Mouse (Mus musculus) limb, embryonic 15.5 days (tissue): ENCODE results near the gene Anxa9. TPM values are rescaled to one million over a fixed set of nuclear protein-coding genes. Genes with fewer than 3 reads are reported as not detected.
A peak's percentile ranks its signal among the peaks of the same experiment; 100 is the strongest.

Experiments
- ATAC-seq: fragments of 200-750 bp; cut with Nextera tagmentation; 2 replicates; pipeline ENCODE4 v1.8.0; 2017; ENCODE audit warnings: low read depth, moderate TSS enrichment; ENCODE audit not compliant: insufficient number of reproducible peaks, low FRiP score, low TSS enrichment
- H3K27ac ChIP-seq: fragments of 300-500 bp; sonication (generic); 2 replicates; pipeline ENCODE4 v1.5.1; 2015; ENCODE audit warnings: moderate library complexity, mild to moderate bottlenecking, inconsistent platforms
- H3K27me3 ChIP-seq: fragments of 300-500 bp; sonication (generic); 2 replicates; pipeline ENCODE4 v1.6.1; 2015; ENCODE audit warnings: inconsistent platforms
- H3K36me3 ChIP-seq: fragments of 300-500 bp; sonication (generic); 2 replicates; pipeline ENCODE4 v1.6.1; 2015; ENCODE audit warnings: inconsistent platforms
- H3K4me1 ChIP-seq: fragments of 300-500 bp; sonication (generic); 2 replicates; pipeline ENCODE4 v1.6.1; 2015; ENCODE audit warnings: inconsistent platforms
- H3K4me2 ChIP-seq: fragments of 300-500 bp; sonication (generic); 2 replicates; pipeline ENCODE4 v1.6.1; 2015; ENCODE audit warnings: mild to moderate bottlenecking, inconsistent platforms
- H3K4me3 ChIP-seq: fragments of 300-500 bp; sonication (generic); 2 replicates; pipeline ENCODE4 v1.5.1; 2015; ENCODE audit warnings: mild to moderate bottlenecking, inconsistent platforms
- H3K9ac ChIP-seq: fragments of 300-500 bp; sonication (generic); 2 replicates; pipeline ENCODE4 v1.6.1; 2015; ENCODE audit warnings: inconsistent platforms
- H3K9me3 ChIP-seq: fragments of 300-500 bp; sonication (generic); 2 replicates; pipeline ENCODE4 v1.6.1; 2016; ENCODE audit warnings: inconsistent platforms
- WGBS: fragments of 180-500 bp; shearing (Covaris S2); methylation state at CpG from one replicate; pipeline ENCODE4 v1.1.7; 2015; 5-methylcytosine and 5-hydroxymethylcytosine counted together
- polyA plus RNA-seq: library from polyadenylated mRNA; unstranded; fragments of >200 nt; fragmentation: Nextera tagmentation; extraction: Ambion mirVana; gene quantifications from 2 replicates; pipeline ENCODE4 v1.2.1, GENCODE M21; 2015

Gene Anxa9
- polyA plus RNA-seq, 1 experiment from 2014 or later = 12.5 TPM

- Histone ChIP-seq H3K4me1 (peaks cover 29% of the 10 kb centered on the region), H3K4me3 (no peak overlapping the region), H3K9me3 (no peaks in the 10 kb centered on the region), H3K27ac (no peak overlapping the region), H3K36me3 (peaks cover 55% of the 10 kb centered on the region), H3K27me3 (no peaks in the 10 kb centered on the region), H3K4me2 (no peak overlapping the region), H3K9ac (no peak overlapping the region)
- WGBS = 78% methylated on average over 12 of the region's 12 CpGs
- ATAC-seq = no peak
Measured at GRCm38 (mm10) chr3:95319701-95320625, 13.0 kb upstream of the Anxa9 start.

- H3K9ac ChIP-seq = no peak overlapping the region
- no peaks in the 10 kb centered on the region for H3K9me3 ChIP-seq
- H3K36me3 ChIP-seq = peaks cover 47% of the 10 kb centered on the region
- no peak for ATAC-seq
- no peak overlapping the region for H3K4me2 ChIP-seq
- peaks cover 36% of the 10 kb centered on the region for H3K4me1 ChIP-seq
- H3K27ac ChIP-seq = no peak overlapping the region
- H3K4me3 ChIP-seq = no peak overlapping the region
- WGBS = 68% methylated on average over 2 of the region's 2 CpGs
- no peaks in the 10 kb centered on the region for H3K27me3 ChIP-seq
Measured at GRCm38 (mm10) chr3:95319110-95319509, 12.1 kb upstream of the Anxa9 start.

DNA sequence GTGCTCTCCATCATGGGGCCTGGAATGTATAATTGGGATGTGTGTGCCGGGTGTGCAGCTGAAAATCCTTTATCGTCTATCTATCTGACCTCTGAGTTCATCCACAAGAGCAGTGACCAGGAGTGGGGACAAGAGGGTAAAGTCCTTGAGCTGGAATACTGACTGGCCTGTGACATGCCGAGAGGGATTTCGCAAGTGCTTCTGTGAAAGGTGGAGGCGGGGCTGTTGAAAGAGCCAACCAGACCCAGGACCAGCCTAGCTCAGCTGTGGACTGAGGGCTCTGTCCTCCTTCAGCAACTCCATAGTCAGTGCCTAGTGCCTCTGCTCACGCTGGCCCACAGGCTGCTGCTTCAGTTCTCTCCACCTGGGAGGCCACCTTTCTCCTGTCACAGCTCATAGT is 11.6 kb upstream of the Anxa9 start:
- Histone ChIP-seq H3K4me3 (no peak overlapping the region), H3K9ac (no peak overlapping the region), H3K27ac (peak overlapping the region; percentile 27; the same call in 1 of the 2 replicates), H3K27me3 (no peaks in the 10 kb centered on the region), H3K4me1 (peaks cover 36% of the 10 kb centered on the region), H3K9me3 (no peaks in the 10 kb centered on the region), H3K4me2 (no peak overlapping the region), H3K36me3 (peaks cover 41% of the 10 kb centered on the region)
- WGBS = 50% methylated on average over 6 of the region's 6 CpGs
- ATAC-seq = no peak

GRCm38 (mm10) chr3:95317414-95318080 is 10.6 kb upstream of the Anxa9 start:
- Histone ChIP-seq H3K36me3 (peaks cover 32% of the 10 kb centered on the region), H3K9ac (no peak overlapping the region), H3K27ac (peak overlapping the region; percentile 28; the same call in 1 of the 2 replicates), H3K4me1 (peaks cover 36% of the 10 kb centered on the region), H3K27me3 (no peaks in the 10 kb centered on the region), H3K4me3 (peak overlapping the region; percentile 8; the same call in 1 of the 2 replicates), H3K4me2 (peak overlapping the region; percentile 24), H3K9me3 (no peaks in the 10 kb centered on the region)
- 21% methylated on average over 12 of the region's 12 CpGs for WGBS
- ATAC-seq = no peak

DNA sequence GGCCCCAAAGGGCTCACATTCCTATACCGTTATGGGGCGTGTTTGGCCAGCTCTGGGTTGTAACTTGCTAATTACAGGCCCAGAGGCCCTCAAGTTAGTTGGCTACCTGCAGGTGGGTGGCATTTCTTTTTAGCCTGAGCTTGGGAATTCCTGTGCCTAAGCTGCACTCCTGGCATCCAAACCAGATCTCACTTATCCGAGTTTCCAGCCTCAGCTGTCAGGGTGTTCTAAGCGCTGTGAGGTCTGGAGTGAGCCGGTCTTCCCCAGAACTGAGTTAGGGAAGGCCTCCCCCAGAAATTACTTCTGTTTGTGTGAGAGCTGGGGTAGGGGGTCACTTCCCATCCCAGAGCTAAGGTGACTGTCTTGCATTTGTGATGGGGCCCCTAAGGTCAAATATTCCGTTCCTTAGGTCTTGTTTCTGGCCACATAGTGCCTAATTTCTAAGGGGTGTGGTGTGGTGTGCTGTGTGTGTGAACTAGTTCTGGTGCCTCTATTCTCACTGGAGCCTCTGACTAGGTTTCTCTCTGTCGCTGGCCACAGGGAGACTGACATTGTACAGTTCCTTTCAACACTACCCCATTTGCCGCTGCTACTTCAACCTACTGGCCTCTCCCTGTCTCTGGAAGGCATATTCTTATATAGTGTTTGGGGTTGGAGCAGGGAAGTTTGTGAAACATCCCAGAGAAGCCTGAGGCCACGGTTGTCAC is 9.0 kb upstream of the Anxa9 start:
- ATAC-seq = no peak
- Histone ChIP-seq H3K27me3 (no peaks in the 10 kb centered on the region), H3K36me3 (peaks cover 17% of the 10 kb centered on the region), H3K4me3 (peak overlapping the region; percentile 94), H3K9ac (peak overlapping the region; percentile 97), H3K4me1 (peaks cover 36% of the 10 kb centered on the region), H3K4me2 (peak overlapping the region; percentile 67), H3K9me3 (no peaks in the 10 kb centered on the region), H3K27ac (peak overlapping the region; percentile 94)
- WGBS = 11% methylated on average over 9 of the region's 9 CpGs

DNA sequence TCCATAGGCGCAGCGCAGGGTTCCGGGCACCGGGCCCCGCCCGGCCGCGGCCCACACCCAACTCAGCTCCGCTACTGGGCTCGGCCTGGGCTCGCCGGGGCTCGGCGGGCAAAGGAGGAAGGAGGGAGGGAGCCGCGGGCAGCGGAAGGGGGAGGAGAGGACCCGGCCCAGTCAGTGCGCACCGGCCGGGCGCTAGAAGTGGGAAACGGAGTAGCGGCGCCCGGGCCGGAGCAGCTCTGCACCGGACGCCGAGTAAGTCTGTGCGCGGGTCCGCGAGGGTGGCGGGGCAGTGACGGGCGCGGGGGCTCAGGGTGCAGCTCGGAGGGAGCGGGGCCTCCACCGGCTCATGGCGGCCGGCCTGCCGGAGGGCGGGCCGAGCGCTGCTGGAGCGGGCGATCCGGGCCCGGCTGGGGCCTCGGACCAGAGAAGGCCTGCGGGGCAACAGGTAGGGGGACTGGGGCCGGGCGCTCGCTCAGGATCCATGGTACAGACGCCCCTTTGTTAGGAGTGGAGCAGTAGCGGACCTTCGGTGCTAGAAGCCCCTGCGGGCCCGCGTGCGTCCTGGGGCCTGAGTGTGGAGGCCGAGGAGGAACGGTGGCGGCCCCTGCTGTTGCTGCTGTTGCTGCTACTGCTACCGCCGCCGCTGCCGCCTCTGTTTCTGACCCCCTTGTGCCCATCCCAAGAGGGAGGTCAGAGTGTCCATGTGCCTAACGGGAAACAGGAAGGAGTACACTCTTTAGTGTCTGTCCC is 8.3 kb upstream of the Anxa9 start:
- WGBS = under 1% methylated on average over 68 of the region's 71 CpGs
- Histone ChIP-seq H3K27me3 (no peaks in the 10 kb centered on the region), H3K27ac (peak overlapping the region; percentile 94), H3K36me3 (peaks cover 9% of the 10 kb centered on the region), H3K9ac (peak overlapping the region; percentile 97), H3K9me3 (no peaks in the 10 kb centered on the region), H3K4me1 (peaks cover 36% of the 10 kb centered on the region), H3K4me3 (peak overlapping the region; percentile 94), H3K4me2 (peak overlapping the region; percentile 67)
- ATAC-seq = peak; percentile 92

GRCm38 (mm10) chr3:95314486-95315093 is 7.6 kb upstream of the Anxa9 start, which contains the start of gene Cers2:
Gene Cers2 (plus strand): TSS chr3:95314791.
- no peaks in the 10 kb centered on the region for H3K27me3 ChIP-seq
- no peaks in the 10 kb centered on the region for H3K9me3 ChIP-seq

DNA sequence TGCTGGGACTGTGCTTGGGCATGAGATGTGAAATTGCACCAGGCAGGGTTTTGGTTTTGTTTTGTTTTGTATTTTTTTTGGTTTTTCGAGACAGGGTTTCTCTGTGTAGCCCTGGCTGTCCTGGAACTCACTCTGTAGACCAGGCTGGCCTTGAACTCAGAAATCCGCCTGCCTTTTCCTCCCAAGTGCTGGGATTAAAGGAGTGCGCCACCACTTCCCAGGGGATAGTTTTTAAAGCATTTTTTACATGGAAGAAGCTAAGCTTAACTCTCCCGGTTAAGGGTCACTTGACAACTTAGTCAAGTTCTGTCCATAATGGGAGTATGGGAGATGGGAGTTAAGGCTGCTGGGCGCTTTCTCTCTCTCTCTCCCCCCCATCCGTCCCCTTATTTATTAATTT is 7.1 kb upstream of the Anxa9 start:
- 66% methylated on average over 6 of the region's 6 CpGs for WGBS
- no peaks in the 10 kb centered on the region for H3K9me3 ChIP-seq
- no peaks in the 10 kb centered on the region for H3K27me3 ChIP-seq
- peak overlapping the region; percentile 67 for H3K4me2 ChIP-seq
- H3K36me3 ChIP-seq = peaks cover 4% of the 10 kb centered on the region; the same call in 1 of the 2 replicates
- ATAC-seq = no peak
- peak overlapping the region; percentile 94; the same call in 1 of the 2 replicates for H3K4me3 ChIP-seq
- peaks cover 35% of the 10 kb centered on the region for H3K4me1 ChIP-seq
- H3K27ac ChIP-seq = peak overlapping the region; percentile 94; the same call in 1 of the 2 replicates
- no peak overlapping the region for H3K9ac ChIP-seq

More at GRCm38 (mm10) chr3:95314486-95315093, 7.6 kb upstream of the Anxa9 start, which contains the start of gene Cers2:
- Histone ChIP-seq H3K36me3 (peaks cover 4% of the 10 kb centered on the region; the same call in 1 of the 2 replicates), H3K4me2 (peak within 1 kb of the TSS; percentile 67), H3K9ac (peak within 1 kb of the TSS; percentile 97), H3K4me3 (peak within 1 kb of the TSS; percentile 94), H3K27ac (peak within 1 kb of the TSS; percentile 94), H3K4me1 (peaks cover 36% of the 10 kb centered on the region)
- WGBS = 4% methylated on average over 27 of the region's 27 CpGs
- ATAC-seq = peak; percentile 12; the same call in 1 of the 2 replicates

DNA sequence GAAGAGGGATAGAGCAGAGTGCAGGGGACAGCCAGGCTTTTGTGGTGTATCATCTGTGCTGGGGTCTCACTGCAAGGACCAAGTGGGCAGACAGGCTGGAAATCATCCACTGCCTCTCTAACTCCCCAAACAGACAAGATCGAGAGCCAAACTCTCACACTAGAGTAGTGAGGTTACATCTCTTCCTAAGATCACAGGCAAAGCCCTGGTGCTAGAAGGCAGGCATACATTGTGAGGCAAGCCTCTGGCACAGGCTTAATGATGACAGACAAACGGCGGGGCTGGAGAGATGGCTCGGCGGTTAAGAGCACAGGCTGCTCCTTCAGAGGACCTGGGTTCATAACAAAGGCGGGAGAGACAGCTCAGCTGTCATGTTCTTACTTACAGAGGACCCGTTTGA is 6.5 kb upstream of the Anxa9 start:
- H3K27ac ChIP-seq = no peak overlapping the region
- H3K4me2 ChIP-seq = no peak overlapping the region
- 46% methylated on average over 7 of the region's 7 CpGs for WGBS
- no peaks in the 10 kb centered on the region for H3K9me3 ChIP-seq
- no peak overlapping the region for H3K9ac ChIP-seq
- H3K4me1 ChIP-seq = peaks cover 29% of the 10 kb centered on the region
- no peaks in the 10 kb centered on the region for H3K27me3 ChIP-seq
- no peak for ATAC-seq
- peaks cover under 1% of the 10 kb centered on the region; the same call in 1 of the 2 replicates for H3K36me3 ChIP-seq
- no peak overlapping the region; the same call in 1 of the 2 replicates for H3K4me3 ChIP-seq

GRCm38 (mm10) chr3:95312623-95313022 is 5.6 kb upstream of the Anxa9 start:
- H3K4me1 ChIP-seq = peaks cover 24% of the 10 kb centered on the region
- 62% methylated on average over 6 of the region's 6 CpGs for WGBS
- no peak overlapping the region for H3K27ac ChIP-seq
- no peaks in the 10 kb centered on the region for H3K36me3 ChIP-seq
- no peak overlapping the region for H3K4me3 ChIP-seq
- no peaks in the 10 kb centered on the region for H3K9me3 ChIP-seq
- H3K4me2 ChIP-seq = no peak overlapping the region
- H3K9ac ChIP-seq = no peak overlapping the region
- no peaks in the 10 kb centered on the region for H3K27me3 ChIP-seq
- no peak for ATAC-seq
